Mouse (Mus musculus) MEL (cell line): ENCODE data around the gene Cav2.

ENCODE experiments used
- CTCF ChIP-seq, 3 experiments: IDR thresholded peaks in 2 of 3; conservative IDR thresholded peaks in 1 of 3; 2 replicates each; pipeline ENCODE4 v1.5.1; 2011 to 2012; ENCODE audit warnings: low read length in 3 of 3, low read depth in 2 of 3, mild to moderate bottlenecking in 2 of 3, improper control_type of control experiment in 1 of 3, inconsistent platforms in 1 of 3, mixed read lengths in 1 of 3, moderate library complexity in 1 of 3; ENCODE audit not compliant: control insufficient read depth in 1 of 3, insufficient read depth in 1 of 3, poor library complexity in 1 of 3, severe bottlenecking in 1 of 3
- GABPA ChIP-seq: IDR thresholded peaks from 2 replicates; pipeline ENCODE4 v1.6.1; 2012; ENCODE audit warnings: low read depth, mild to moderate bottlenecking, inconsistent platforms, low read length, improper control_type of control experiment, moderate library complexity
- MAX ChIP-seq: IDR thresholded peaks from 2 replicates; pipeline ENCODE4 v1.6.1; 2011; ENCODE audit warnings: low read length, improper control_type of control experiment
- POLR2A ChIP-seq, 2 experiments: IDR thresholded peaks; 2 replicates each; pipeline ENCODE4 v1.6.1; 2011 to 2012; ENCODE audit warnings: low read length in 2 of 2, mild to moderate bottlenecking in 2 of 2, control low read depth in 1 of 2, improper control_type of control experiment in 1 of 2, low read depth in 1 of 2, moderate library complexity in 1 of 2; ENCODE audit not compliant: control insufficient read depth in 1 of 2, insufficient read depth in 1 of 2, poor library complexity in 1 of 2
- TAL1 ChIP-seq: IDR thresholded peaks from 2 replicates; pipeline ENCODE4 v1.6.1; 2012; ENCODE audit warnings: mild to moderate bottlenecking, inconsistent platforms, low read length, moderate library complexity, mixed read lengths

DNA sequence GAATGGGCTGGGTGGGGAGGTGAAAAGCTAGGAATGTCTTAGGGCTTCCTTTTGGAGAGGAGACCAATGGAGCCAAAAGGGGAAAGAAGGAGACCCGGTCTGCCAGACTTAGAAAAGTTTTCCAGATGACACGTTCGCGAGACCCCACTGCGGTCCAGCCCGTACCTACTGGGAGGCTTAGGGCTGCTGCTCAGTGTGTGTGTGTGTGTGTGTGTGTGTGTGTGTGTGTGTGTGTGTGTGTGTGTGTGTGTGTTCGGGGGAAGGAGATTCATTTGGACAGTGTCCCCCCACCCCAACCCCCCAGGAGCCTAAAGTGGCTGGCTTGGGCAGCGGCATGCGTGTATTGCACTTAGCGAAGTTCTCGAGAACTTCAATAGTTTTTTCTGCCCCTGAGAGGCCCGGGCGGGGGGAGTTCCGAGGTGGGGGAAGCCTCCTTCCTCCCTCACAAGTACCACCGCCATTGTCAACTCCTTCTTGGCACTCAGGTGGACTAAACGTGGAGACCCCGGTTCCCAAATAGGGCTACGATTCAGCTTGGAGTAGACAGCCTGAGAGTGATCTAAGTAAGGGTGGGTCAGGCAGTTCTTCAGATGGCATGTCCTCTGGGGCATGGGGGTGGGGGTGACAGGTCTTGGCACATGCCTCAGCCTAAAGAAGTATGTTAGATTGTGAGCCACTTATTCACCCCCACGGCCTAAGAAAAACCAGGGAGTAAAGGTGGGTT lies 25.8 kb downstream of the Cav2 start:
- no peak for TF ChIP-seq MAX
- no peak for TF ChIP-seq TAL1
- TF ChIP-seq CTCF (IDR thresholded peaks at IDR 0.05 in 2 of 3, conservative IDR thresholded peaks at IDR 0.05 in 1 of 3; ENCODE audit: control insufficient read depth in 1 of 3, insufficient read depth in 1 of 3, low read depth in 2 of 3, low read length in 3 of 3, poor library complexity in 1 of 3, severe bottlenecking in 1 of 3): no peak
- TF ChIP-seq POLR2A (IDR thresholded peaks at IDR 0.05; ENCODE audit: control insufficient read depth in 1 of 2, insufficient read depth in 1 of 2, low read depth in 1 of 2, low read length in 2 of 2, poor library complexity in 1 of 2): no peak
- TF ChIP-seq GABPA: no peak
